Mouse (Mus musculus): ENCODE data around the gene Nat14.

- TF ChIP-seq POLR2AphosphoS2 (IDR thresholded peaks at IDR 0.05; ENCODE audit: insufficient read length, low read depth) (no peak), E2F4 (IDR thresholded peaks at IDR 0.05; ENCODE audit: insufficient read depth) (no peak), TCF12 (IDR thresholded peaks at IDR 0.05; ENCODE audit: insufficient read depth, poor library complexity, severe bottlenecking) (no peak), MYOG (IDR thresholded peaks at IDR 0.05; ENCODE audit: control insufficient read depth in 1 of 3, insufficient read depth in 1 of 3, insufficient read length in 2 of 3, low read depth in 2 of 3) (no peak)
Measured at GRCm38 (mm10) chr7:4950561-4951342, 28.9 kb downstream of the Nat14 start.

All from myocyte (in vitro differentiated cells).